Mouse (Mus musculus): ENCODE measurements around the gene Mapk14. TPM values are rescaled to one million over a fixed set of nuclear protein-coding genes. Genes with fewer than 3 reads are reported as not detected.

Mapk14 gene
- polyA plus RNA-seq (2015; fragmentation: Nextera tagmentation; extraction: Ambion mirVana), result 37.0 and 41.2 TPM in 2 replicates

GRCm38 (mm10) chr17:28690776-28691686 lies at the start of gene Mapk14:
Gene Mapk14, plus strand, starts transcription at chr17:28691329.

GRCm38 (mm10) chr17:28689586-28690283 lies 1.4 kb upstream of the Mapk14 start, which contains the start of gene Slc26a8:
Gene Slc26a8, minus strand, starts transcription at chr17:28690233.

GRCm38 (mm10) chr17:28725783-28726182 lies 34.7 kb downstream of the Mapk14 start, which contains the start of gene AC170998.1:
Gene AC170998.1, plus strand, starts transcription at chr17:28726083.

GRCm38 (mm10) chr17:28769121-28769874 lies 78.2 kb downstream of the Mapk14 start, which contains the start of gene Mapk13:
Gene Mapk13, plus strand, starts transcription at chr17:28769297.

Other genes starting within 250 kb of the Mapk14 start
- 12.4 and 15.0 TPM in 2 replicates for gene Fkbp5, start 173.8 kb upstream of the Mapk14 start, polyA plus RNA-seq (2015; fragmentation: Nextera tagmentation; extraction: Ambion mirVana)
- gene Armc12, start 160.5 kb upstream of the Mapk14 start, polyA plus RNA-seq (2015; fragmentation: Nextera tagmentation; extraction: Ambion mirVana), result not detected in 2 replicates
- not detected in 2 replicates for gene Clpsl2, start 141.9 kb upstream of the Mapk14 start, polyA plus RNA-seq (2015; fragmentation: Nextera tagmentation; extraction: Ambion mirVana)
- 0.22 TPM in 1 of 2 replicates, not detected in the other for gene Clps, start 130.6 kb upstream of the Mapk14 start, polyA plus RNA-seq (2015; fragmentation: Nextera tagmentation; extraction: Ambion mirVana)
- gene Lhfpl5, start 115.7 kb upstream of the Mapk14 start, polyA plus RNA-seq (2015; fragmentation: Nextera tagmentation; extraction: Ambion mirVana), result 0.28 and 0.30 TPM in 2 replicates
- 39.4 and 42.8 TPM in 2 replicates for gene Srpk1, start 68.6 kb upstream of the Mapk14 start, polyA plus RNA-seq (2015; fragmentation: Nextera tagmentation; extraction: Ambion mirVana)
- gene Slc26a8, start 1.1 kb upstream of the Mapk14 start, polyA plus RNA-seq (2015; fragmentation: Nextera tagmentation; extraction: Ambion mirVana), result 0.33 and 0.36 TPM in 2 replicates
- gene AC170998.1, start 34.8 kb downstream of the Mapk14 start, polyA plus RNA-seq (2015; fragmentation: Nextera tagmentation; extraction: Ambion mirVana), result 2.0 and 2.2 TPM in 2 replicates
- gene Mapk13, start 78.0 kb downstream of the Mapk14 start, polyA plus RNA-seq (2015; fragmentation: Nextera tagmentation; extraction: Ambion mirVana), result 27.3 and 28.6 TPM in 2 replicates
- 3.9 and 4.4 TPM in 2 replicates for gene Brpf3, start 109.8 kb downstream of the Mapk14 start, polyA plus RNA-seq (2015; fragmentation: Nextera tagmentation; extraction: Ambion mirVana)
- 0.02 and 0.04 TPM in 2 replicates for gene Pnpla1, start 167.1 kb downstream of the Mapk14 start, polyA plus RNA-seq (2015; fragmentation: Nextera tagmentation; extraction: Ambion mirVana)
- 0.05 TPM in 1 of 2 replicates, not detected in the other for gene 4930539E08Rik, start 224.0 kb downstream of the Mapk14 start, polyA plus RNA-seq (2015; fragmentation: Nextera tagmentation; extraction: Ambion mirVana)